Mouse (Mus musculus) neural tube, embryonic 12.5 days (tissue): ENCODE measurements around the gene Cdk6. TPM values are rescaled to one million over a fixed set of nuclear protein-coding genes. Genes with fewer than 3 reads are reported as not detected.
"Not testable (repeated sequence)": the region's sequence is repeated elsewhere in the genome, so short reads cannot be mapped to it uniquely, and the experiment has no call there.

Source experiments
- ATAC-seq: fragments of 200-750 bp; cut with Nextera tagmentation; 2 replicates; pipeline ENCODE4 v1.8.0; 2017; ENCODE audit warnings: low read depth, mild to moderate bottlenecking, moderate TSS enrichment, moderate library complexity; ENCODE audit not compliant: low FRiP score
- H3K27ac ChIP-seq: fragments of 300-500 bp; sonication (generic); 2 replicates; pipeline ENCODE4 v1.5.1; 2016
- H3K27me3 ChIP-seq: fragments of 300-500 bp; sonication (generic); replicated peaks from 2 replicates; pipeline ENCODE4 v1.6.1; 2016; ENCODE audit warnings: mild to moderate bottlenecking
- H3K36me3 ChIP-seq: fragments of 300-500 bp; sonication (generic); 2 replicates; pipeline ENCODE4 v1.6.1; 2016; ENCODE audit warnings: mild to moderate bottlenecking
- H3K4me1 ChIP-seq: fragments of 300-500 bp; sonication (generic); 2 replicates; pipeline ENCODE4 v1.6.1; 2016
- H3K4me2 ChIP-seq: fragments of 300-500 bp; sonication (generic); replicated peaks from 2 replicates; pipeline ENCODE4 v1.6.1; 2016; ENCODE audit warnings: mild to moderate bottlenecking
- H3K4me3 ChIP-seq: fragments of 300-500 bp; sonication (generic); 2 replicates; pipeline ENCODE4 v1.5.1; 2016
- H3K9ac ChIP-seq: fragments of 300-500 bp; sonication (generic); 2 replicates; pipeline ENCODE4 v1.6.1; 2016; ENCODE audit warnings: mild to moderate bottlenecking
- H3K9me3 ChIP-seq: fragments of 300-500 bp; sonication (generic); 2 replicates; pipeline ENCODE4 v1.6.1; 2016; ENCODE audit warnings: mild to moderate bottlenecking
- WGBS: fragments of 180-500 bp; shearing (Covaris S2); methylation state at CpG from one replicate; pipeline ENCODE4 v1.1.7; 2016; 5-methylcytosine and 5-hydroxymethylcytosine counted together
- polyA plus RNA-seq: library from polyadenylated mRNA; unstranded; fragments of >200 nt; fragmentation: Nextera tagmentation; extraction: Ambion mirVana; gene quantifications from 2 replicates; pipeline ENCODE4 v1.2.1, GENCODE M21; 2016

Gene Cdk6
- polyA plus RNA-seq, 1 experiment from 2014 or later = 18.5 TPM

- Histone ChIP-seq H3K4me1 (0 out of 2 replicates have a peak, but pooled peaks cover 5% of the 10 kb centered on the region), H3K27me3 (no peaks in the 10 kb centered on the region), H3K4me2 (no peak overlapping the region), H3K36me3 (no peaks in the 10 kb centered on the region), H3K27ac (no peak overlapping the region), H3K9ac (no peak overlapping the region), H3K9me3 (no peaks in the 10 kb centered on the region), H3K4me3 (no peak overlapping the region)
- WGBS = 61% methylated on average over 8 of the region's 8 CpGs
- no peak for ATAC-seq
Observed at GRCm38 (mm10) chr5:3514901-3515311, 173.6 kb downstream of the Cdk6 start.

- no peak for ATAC-seq
- Histone ChIP-seq H3K36me3 (no peaks in the 10 kb centered on the region), H3K4me1 (0 out of 2 replicates have a peak, but pooled peaks cover 5% of the 10 kb centered on the region), H3K4me2 (no peak overlapping the region), H3K4me3 (no peak overlapping the region), H3K9me3 (no peaks in the 10 kb centered on the region), H3K27ac (no peak overlapping the region), H3K27me3 (no peaks in the 10 kb centered on the region), H3K9ac (no peak overlapping the region)
- WGBS = 90% methylated on average over 9 of the region's 9 CpGs
Observed at GRCm38 (mm10) chr5:3515477-3515876, 174.2 kb downstream of the Cdk6 start.

DNA sequence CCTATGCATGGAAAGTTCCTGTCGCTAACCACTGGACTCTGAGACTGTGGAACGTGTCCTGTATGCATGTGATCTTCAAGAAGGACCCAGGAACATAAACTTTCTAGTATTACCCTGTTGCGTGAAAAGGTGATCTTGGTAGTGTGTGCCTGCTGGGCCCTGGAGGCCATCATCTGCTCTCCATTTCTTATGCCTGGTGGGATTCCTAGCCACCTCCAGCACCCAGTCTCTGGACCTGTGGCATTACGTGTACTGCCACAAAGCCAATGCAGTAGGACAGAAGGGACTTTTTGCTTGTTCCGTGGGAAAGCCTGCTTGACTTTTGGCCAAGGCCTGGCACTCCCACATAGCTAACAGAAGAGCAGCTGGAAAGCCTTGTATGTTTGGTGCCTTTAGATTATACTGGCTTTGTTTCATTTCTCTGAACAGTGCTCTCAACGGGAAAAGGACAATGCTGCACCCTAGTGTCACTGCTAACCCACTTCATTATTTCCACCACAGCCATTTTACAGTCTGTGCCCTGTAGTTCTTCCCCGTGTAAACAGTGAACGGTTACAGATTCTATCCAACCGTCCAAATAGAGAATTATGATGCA, 175.3 kb downstream of the Cdk6 start:
- ATAC-seq = peak; percentile 32
- Histone ChIP-seq H3K27ac (no peak overlapping the region), H3K4me2 (no peak overlapping the region), H3K36me3 (0 out of 2 replicates have a peak, but pooled peaks cover 3% of the 10 kb centered on the region), H3K9me3 (no peaks in the 10 kb centered on the region), H3K9ac (no peak overlapping the region), H3K4me3 (no peak overlapping the region), H3K4me1 (0 out of 2 replicates have a peak, but pooled peaks cover 5% of the 10 kb centered on the region), H3K27me3 (no peaks in the 10 kb centered on the region)
- 72% methylated on average over 9 of the region's 9 CpGs for WGBS

GRCm38 (mm10) chr5:3520493-3521359, 179.4 kb downstream of the Cdk6 start:
- no peak for ATAC-seq
- Histone ChIP-seq H3K9me3 (no peaks in the 10 kb centered on the region), H3K4me2 (no peak overlapping the region), H3K36me3 (0 out of 2 replicates have a peak, but pooled peaks cover 3% of the 10 kb centered on the region), H3K9ac (no peak overlapping the region), H3K27ac (no peak overlapping the region), H3K27me3 (no peaks in the 10 kb centered on the region), H3K4me3 (no peak overlapping the region), H3K4me1 (0 out of 2 replicates have a peak, but pooled peaks cover 5% of the 10 kb centered on the region)
- 91% methylated on average over 18 of the region's 18 CpGs for WGBS

- H3K27me3 ChIP-seq = no peaks in the 10 kb centered on the region
- 0 out of 2 replicates have a peak, but pooled peaks cover 3% of the 10 kb centered on the region for H3K36me3 ChIP-seq
- 0 out of 2 replicates have a peak, but pooled peaks cover under 1% of the 10 kb centered on the region for H3K4me1 ChIP-seq
- no peak for ATAC-seq
- H3K4me3 ChIP-seq = no peak overlapping the region
- no peaks in the 10 kb centered on the region for H3K9me3 ChIP-seq
- H3K4me2 ChIP-seq = no peak overlapping the region
- H3K9ac ChIP-seq = no peak overlapping the region
- 85% methylated on average over 12 of the region's 12 CpGs for WGBS
- no peak overlapping the region for H3K27ac ChIP-seq
Observed at GRCm38 (mm10) chr5:3521741-3522140, 180.5 kb downstream of the Cdk6 start.

DNA sequence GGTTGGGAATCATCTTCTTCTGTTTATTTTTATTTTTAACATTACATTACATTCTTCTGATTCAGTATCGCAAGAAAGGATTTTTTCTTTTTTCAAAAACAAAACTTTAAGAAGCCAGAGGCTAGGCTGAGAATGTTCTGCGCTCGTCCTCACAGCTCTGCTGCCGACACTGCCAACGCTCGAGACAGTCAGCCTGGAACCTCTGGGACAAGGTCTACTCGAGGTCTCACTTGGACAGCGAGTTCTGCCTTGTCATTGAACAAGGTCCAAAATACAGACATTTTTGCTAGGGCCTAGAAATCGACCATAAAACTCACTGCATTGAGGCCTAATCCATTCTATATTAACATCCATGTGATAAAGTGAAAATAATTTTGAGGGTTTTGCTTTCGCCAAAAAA, 181.5 kb downstream of the Cdk6 start:
- no peak overlapping the region for H3K4me3 ChIP-seq
- no peak overlapping the region for H3K9ac ChIP-seq
- no peaks in the 10 kb centered on the region for H3K9me3 ChIP-seq
- ATAC-seq = no peak
- H3K27me3 ChIP-seq = no peaks in the 10 kb centered on the region
- 0 out of 2 replicates have a peak, but pooled peaks cover 3% of the 10 kb centered on the region for H3K36me3 ChIP-seq
- 94% methylated on average over 10 of the region's 10 CpGs for WGBS
- no peaks in the 10 kb centered on the region for H3K4me1 ChIP-seq
- H3K4me2 ChIP-seq = no peak overlapping the region
- no peak overlapping the region for H3K27ac ChIP-seq

DNA sequence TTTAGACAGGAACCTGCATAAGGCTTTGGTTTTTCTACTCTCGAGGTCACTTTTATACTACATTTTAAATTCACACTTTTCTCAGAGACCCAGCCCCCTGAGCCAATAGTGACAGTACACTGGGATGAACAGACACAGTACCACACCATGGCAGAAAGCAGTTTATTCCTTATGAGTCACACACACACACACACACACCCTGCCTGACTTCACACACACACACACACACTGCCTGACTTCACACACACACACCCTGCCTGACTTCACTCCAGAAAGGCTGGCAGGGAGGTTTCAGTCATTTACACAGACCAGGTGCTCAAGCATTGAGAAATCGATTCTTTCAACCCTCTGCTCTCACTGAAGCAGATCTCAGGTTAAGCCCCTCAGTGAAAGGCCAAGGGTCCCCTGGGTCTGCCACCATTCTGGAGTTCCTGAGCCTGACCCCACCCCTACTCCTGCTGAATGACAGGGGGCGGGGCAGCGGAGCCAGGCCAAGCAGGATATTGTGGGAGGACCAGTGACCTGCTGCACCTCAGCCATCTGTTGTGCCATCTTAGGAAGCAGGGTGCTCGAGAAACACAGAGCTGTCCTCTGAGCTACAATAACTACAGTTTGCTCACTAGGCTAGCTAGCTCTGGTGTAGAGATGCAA, 185.9 kb downstream of the Cdk6 start:
- ATAC-seq = peak; percentile 48; the same call in 1 of the 2 replicates
- Histone ChIP-seq H3K9me3 (no peaks in the 10 kb centered on the region), H3K4me3 (no peak overlapping the region), H3K4me2 (no peak overlapping the region), H3K27ac (no peak overlapping the region), H3K27me3 (no peaks in the 10 kb centered on the region), H3K4me1 (no peaks in the 10 kb centered on the region), H3K36me3 (no peaks in the 10 kb centered on the region), H3K9ac (no peak overlapping the region)
- 42% methylated on average over 5 of the region's 5 CpGs for WGBS

GRCm38 (mm10) chr5:3529585-3530189, 188.4 kb downstream of the Cdk6 start:
- Histone ChIP-seq H3K4me2 (no peak overlapping the region), H3K9me3 (no peaks in the 10 kb centered on the region), H3K36me3 (no peaks in the 10 kb centered on the region), H3K9ac (no peak overlapping the region), H3K27ac (no peak overlapping the region), H3K4me1 (no peaks in the 10 kb centered on the region), H3K27me3 (no peaks in the 10 kb centered on the region), H3K4me3 (no peak overlapping the region)
- 78% methylated on average over 10 of the region's 10 CpGs for WGBS
- ATAC-seq = no peak

GRCm38 (mm10) chr5:3532048-3532447, 190.8 kb downstream of the Cdk6 start:
- not testable (repeated sequence) for H3K9me3 ChIP-seq, H3K9ac ChIP-seq, ATAC-seq, H3K4me1 ChIP-seq, H3K36me3 ChIP-seq, H3K27me3 ChIP-seq, H3K4me3 ChIP-seq, H3K4me2 ChIP-seq, H3K27ac ChIP-seq

DNA sequence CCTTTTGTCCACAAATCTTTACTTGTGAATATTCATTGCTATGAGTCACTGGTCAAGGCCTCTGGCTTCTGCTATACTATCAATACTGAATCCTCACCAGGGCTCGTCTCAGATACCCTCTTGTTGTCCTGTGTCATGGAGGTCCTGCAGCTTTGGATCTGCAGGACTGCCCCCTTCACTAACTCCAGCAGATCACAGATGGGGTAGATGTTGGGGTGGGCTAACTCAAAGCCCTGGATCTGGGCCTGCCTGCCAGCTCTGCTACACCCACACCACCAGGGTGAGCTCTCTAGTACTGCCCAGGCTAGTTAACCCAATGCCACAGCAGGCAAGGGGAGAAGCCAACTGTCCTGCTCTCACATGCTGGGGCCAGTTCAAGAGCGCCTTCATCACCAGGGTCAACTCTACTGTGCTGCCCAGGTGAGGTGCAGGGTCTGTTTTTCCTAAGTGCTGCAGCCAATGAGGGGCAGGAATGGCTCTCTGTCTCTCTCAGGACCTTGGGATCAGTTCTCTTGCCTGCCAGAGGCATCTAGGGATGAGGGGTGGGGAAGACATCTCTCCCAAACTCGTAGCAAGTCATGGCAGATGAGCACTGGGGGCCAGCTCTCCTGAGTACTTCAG, 195.4 kb downstream of the Cdk6 start:
- ATAC-seq = no peak

DNA sequence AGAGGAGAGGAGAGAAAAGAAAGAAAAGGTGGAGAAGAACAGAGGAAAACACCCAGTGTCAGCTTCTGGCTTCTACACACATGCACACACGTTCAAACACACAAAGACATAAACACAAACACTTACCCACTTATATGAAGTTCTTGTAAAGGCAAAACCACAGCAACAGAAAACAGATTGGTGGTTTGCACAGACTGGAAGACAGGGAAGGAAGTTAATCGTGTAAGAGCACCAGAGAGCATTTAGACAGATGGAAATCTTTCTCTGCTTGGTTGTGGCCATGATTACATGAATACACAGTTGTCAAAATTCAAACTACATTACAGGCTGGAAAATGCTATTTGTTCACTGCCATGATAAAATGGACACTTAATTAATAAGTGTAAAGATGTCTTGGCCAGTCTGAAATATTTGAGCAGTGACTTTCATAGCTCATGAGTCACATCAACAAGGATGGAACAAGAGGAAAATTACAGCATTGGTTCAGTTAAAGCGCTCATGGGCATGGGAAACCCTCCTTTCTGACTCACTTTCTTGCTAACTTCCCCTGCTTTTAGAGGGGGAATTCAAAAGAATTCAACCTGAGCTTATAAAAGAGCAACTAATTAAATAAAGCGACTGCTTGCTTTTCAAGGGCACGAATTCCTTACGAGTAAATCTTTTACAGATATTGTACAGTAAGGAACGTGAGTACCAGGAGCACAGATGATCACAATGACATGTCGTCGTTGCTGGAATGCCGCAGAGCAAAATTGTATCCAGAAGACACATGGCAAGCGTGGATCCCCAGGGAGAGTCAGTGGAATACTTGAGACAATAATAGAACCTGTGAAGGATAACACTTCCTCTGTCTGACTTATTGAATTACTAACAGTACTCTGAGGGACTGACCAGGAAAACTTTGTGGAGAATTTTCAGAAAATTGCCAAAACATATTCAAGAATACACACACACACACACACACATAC, 197.5 kb downstream of the Cdk6 start:
- no peaks in the 10 kb centered on the region for H3K9me3 ChIP-seq
- H3K4me3 ChIP-seq = no peak overlapping the region
- WGBS = 73% methylated on average over 11 of the region's 11 CpGs
- no peak overlapping the region for H3K4me2 ChIP-seq
- H3K27me3 ChIP-seq = no peaks in the 10 kb centered on the region
- no peaks in the 10 kb centered on the region for H3K36me3 ChIP-seq
- no peak for ATAC-seq
- no peak overlapping the region for H3K9ac ChIP-seq
- no peak overlapping the region for H3K27ac ChIP-seq
- H3K4me1 ChIP-seq = no peaks in the 10 kb centered on the region

More for the DNA sequence above, 195.4 kb downstream of the Cdk6 start:
- Histone ChIP-seq H3K4me2 (no peak overlapping the region), H3K27me3 (no peaks in the 10 kb centered on the region), H3K4me3 (no peak overlapping the region), H3K27ac (no peak overlapping the region), H3K9ac (no peak overlapping the region), H3K4me1 (no peaks in the 10 kb centered on the region), H3K9me3 (no peaks in the 10 kb centered on the region), H3K36me3 (no peaks in the 10 kb centered on the region)
- WGBS = 75% methylated on average over 3 of the region's 3 CpGs
